In genomic region chrX:36552055-36552587, GRCm38 (mm10) we compare ENCODE assay signal across 8 mouse cellular contexts. TPM values are rescaled to one million over a fixed set of nuclear protein-coding genes. Genes with fewer than 3 reads are reported as not detected.
DNase-seq lines count a peak whose midpoint lies in the region; ATAC-seq and TF ChIP-seq lines count a peak whose summit lies in the region.

No protein-coding gene starts in this region.

- H3K4me1 ChIP-seq in forebrain, postnatal 0 days (ENCODE audit: insufficient read depth), result no peaks in the 10 kb centered on the region

- peak; percentile 32 for DNase-seq in 416B (ENCODE audit: low read depth)
- peak; percentile 63 for DNase-seq in adrenal gland, postnatal 10 days
- peak; percentile 60 for DNase-seq in forebrain, postnatal 0 days
- DNase-seq in layer of hippocampus, postnatal 10 days (ENCODE audit: low spot score in 2 of 2), result peak; percentile 11 to 37
- peak; percentile 54 for DNase-seq in lung, postnatal 25 days (ENCODE audit: low spot score)
- peak; percentile 41 to 48 for DNase-seq in right cerebral cortex, postnatal 10 days (ENCODE audit: low spot score in 2 of 2)
- DNase-seq in thymus, postnatal 10 days (ENCODE audit: low spot score in 2 of 2), result no peak

- no peak overlapping the region for H3K9ac ChIP-seq in forebrain, postnatal 0 days

- H3K4me3 ChIP-seq in forebrain, postnatal 0 days (ENCODE audit: low read depth, low read length), result no peak overlapping the region

- H3K36me3 ChIP-seq in forebrain, postnatal 0 days (ENCODE audit: insufficient read depth), result no peaks in the 10 kb centered on the region

- H3K4me2 ChIP-seq in forebrain, postnatal 0 days (ENCODE audit: low read depth), result no peak overlapping the region

- H3K9me3 ChIP-seq in forebrain, postnatal 0 days (ENCODE audit: low read length), result no peaks in the 10 kb centered on the region

- WGBS in forebrain, postnatal 0 days, result 36% methylated on average over 5 of the region's 5 CpGs

- no peak overlapping the region for H3K27ac ChIP-seq in forebrain, postnatal 0 days (ENCODE audit: low read depth, low read length)

- peak; percentile 85 for ATAC-seq in forebrain, postnatal 0 days
- ATAC-seq in hematopoietic stem cell, adult 5-6 weeks (replicated peaks in 1 of 2; ENCODE audit: insufficient read depth in 1 of 2, low FRiP score in 2 of 2, low TSS enrichment in 1 of 2, low read depth in 1 of 2, poor library complexity in 2 of 2, severe bottlenecking in 2 of 2), result peak; percentile 62 to 64; a peak in 3 of 4 replicates

- TF ChIP-seq CTCF in forebrain, postnatal 0 days (IDR thresholded peaks at IDR 0.05; ENCODE audit: low read depth), result no peak

- H3K27me3 ChIP-seq in forebrain, postnatal 0 days (ENCODE audit: insufficient read depth, low read length), result no peaks in the 10 kb centered on the region

RNA-seq across cellular contexts. Expression of gene Pgrmc1, which starts 45.9 kb away (rescaled TPM):
- total RNA-seq in adrenal gland, postnatal 10 days (2021), result 100 to 1,000 TPM; 225 to 276 TPM
- 484 and 488 TPM in 2 replicates for total RNA-seq in forebrain, postnatal 0 days (2014; rRNA removed)
- polyA plus RNA-seq in forebrain, postnatal 0 days (2015; fragmentation: Nextera tagmentation; extraction: Ambion mirVana), result 573 and 690 TPM in 2 replicates
- total RNA-seq in hematopoietic stem cell, adult 5-6 weeks (2017), result 83.2 and 101 TPM in 2 replicates
- total RNA-seq in layer of hippocampus, postnatal 10 days (2021), result 100 to 1,000 TPM; 304 to 309 TPM

Comparison
In these comparisons a context has a peak if more than half of its experiments do, and no peak if none do; other contexts are left out.
1. DNase-seq: peak in 416B (single experiment), adrenal gland, postnatal 10 days (single experiment), forebrain, postnatal 0 days (single experiment), layer of hippocampus, postnatal 10 days (2 of 2), lung, postnatal 25 days (single experiment) and right cerebral cortex, postnatal 10 days (2 of 2); none in thymus, postnatal 10 days (0 of 2).